In genomic region chr9:14759261-14759660, GRCm38 (mm10) we compare ENCODE assay signal across 15 mouse cellular contexts. TPM values are rescaled to one million over a fixed set of nuclear protein-coding genes. Genes with fewer than 3 reads are reported as not detected.
"Had no signal": no experiment of that assay in that cellular context is flagged by ENCODE, and none has a peak within 500 bp of the region (broad histone marks: within the 10 kb centered on the region; RNA-seq: fewer than 3 reads in every experiment).

No protein-coding gene starts in this region.

- H3K36me3 ChIP-seq: limb, embryonic 13.5 days; midbrain, embryonic 12.5 days; neural tube, embryonic 15.5 days had no signal

- H3K9me3 ChIP-seq: limb, embryonic 13.5 days; midbrain, embryonic 12.5 days; neural tube, embryonic 15.5 days had no signal

- H3K9ac ChIP-seq: limb, embryonic 13.5 days; liver, embryonic 14.5 days; midbrain, embryonic 12.5 days; neural tube, embryonic 15.5 days had no signal

- H3K4me2 ChIP-seq: limb, embryonic 13.5 days; midbrain, embryonic 12.5 days; neural tube, embryonic 15.5 days had no signal

- H3K27me3 ChIP-seq: limb, embryonic 13.5 days; neural tube, embryonic 15.5 days had no signal

- H3K27ac ChIP-seq: layer of hippocampus, adult 2 months; limb, embryonic 13.5 days; liver, embryonic 14.5 days; midbrain, embryonic 12.5 days; neural tube, embryonic 15.5 days had no signal

- DNase-seq: kidney, postnatal 10 days; kidney, postnatal 4 days; left cerebral cortex, postnatal 4 days; lung, adult 18-20 months; thymus, adult 18-20 months; thymus, postnatal 14 days had no signal

- H3K4me1 ChIP-seq: limb, embryonic 13.5 days; midbrain, embryonic 12.5 days; neural tube, embryonic 15.5 days had no signal

- H3K4me3 ChIP-seq: layer of hippocampus, adult 2 months; limb, embryonic 13.5 days; midbrain, embryonic 12.5 days; neural tube, embryonic 15.5 days had no signal

RNA-seq across cellular contexts. Expression of gene 1700012B09Rik, which starts 11.6 kb away (rescaled TPM):
- total RNA-seq: liver, adult 2 months; megakaryocyte-erythroid progenitor cell, adult 5-6 weeks had no signal
- polyA plus RNA-seq: liver, adult 2 months; liver, embryonic 14.5 days; neural tube, embryonic 11.5 days; stomach, embryonic 14.5 days had no signal

RNA-seq across cellular contexts. Expression of gene Piwil4, which starts 18.7 kb away (rescaled TPM):
- total RNA-seq: layer of hippocampus, adult 2 months; liver, adult 2 months; megakaryocyte-erythroid progenitor cell, adult 5-6 weeks had no signal
- polyA plus RNA-seq: limb, embryonic 13.5 days; liver, adult 2 months had no signal
